Comparison of ENCODE assay signal across 23 mouse cellular contexts in genomic region chr17:32750611-32751010, GRCm38 (mm10). TPM values are rescaled to one million over a fixed set of nuclear protein-coding genes. Genes with fewer than 3 reads are reported as not detected.
"Had no signal": no experiment of that assay in that cellular context is flagged by ENCODE, and none has a peak within 500 bp of the region (broad histone marks: within the 10 kb centered on the region; RNA-seq: fewer than 3 reads in every experiment).

No protein-coding gene starts in this region.

- H3K36me3 ChIP-seq: limb, embryonic 13.5 days; liver, embryonic 15.5 days; midbrain, embryonic 15.5 days; neural tube, embryonic 12.5 days had no signal

- H3K9me3 ChIP-seq: limb, embryonic 13.5 days; liver, embryonic 15.5 days; megakaryocyte, embryonic 14.5 days; midbrain, embryonic 15.5 days; neural tube, embryonic 12.5 days had no signal

- H3K27me3 ChIP-seq: limb, embryonic 13.5 days; liver, embryonic 15.5 days; midbrain, embryonic 15.5 days; neural tube, embryonic 12.5 days had no signal

- ATAC-seq: intestine, postnatal 0 days; lung, postnatal 0 days; midbrain, embryonic 15.5 days had no signal

- DNase-seq: kidney, adult 8-10 months; kidney, postnatal 4 days; left cerebral cortex, postnatal 4 days; lung, adult 2 months; right cerebral cortex, adult 18-20 months; right cerebral cortex, postnatal 25 days; thymus, adult 2 months; thymus, postnatal 25 days had no signal

- H3K4me1 ChIP-seq: limb, embryonic 13.5 days; liver, embryonic 15.5 days; midbrain, embryonic 15.5 days; neural tube, embryonic 12.5 days had no signal

- H3K27ac ChIP-seq: kidney, postnatal 0 days; layer of hippocampus, adult 2 months; limb, embryonic 13.5 days; liver, embryonic 15.5 days; macrophage; midbrain, embryonic 15.5 days; neural tube, embryonic 12.5 days; stomach, postnatal 0 days had no signal

- H3K4me2 ChIP-seq: limb, embryonic 13.5 days; liver, embryonic 11.5 days; liver, embryonic 15.5 days; midbrain, embryonic 11.5 days; midbrain, embryonic 15.5 days; neural tube, embryonic 12.5 days had no signal

- H3K9ac ChIP-seq: limb, embryonic 13.5 days; liver, embryonic 15.5 days; midbrain, embryonic 15.5 days; neural tube, embryonic 12.5 days had no signal

- H3K4me3 ChIP-seq: layer of hippocampus, adult 2 months; limb, embryonic 13.5 days; liver, embryonic 15.5 days; megakaryocyte, embryonic 14.5 days; midbrain, embryonic 15.5 days; neural tube, embryonic 12.5 days had no signal

RNA-seq across cellular contexts. Expression of gene Zfp811, which starts 59.1 kb away (rescaled TPM):
- total RNA-seq: monocyte, adult 5-6 weeks; neutrophil, adult 5-6 weeks had no signal
